Mouse (Mus musculus): ENCODE data around the gene Cxcl14. TPM values are rescaled to one million over a fixed set of nuclear protein-coding genes. Genes with fewer than 3 reads are reported as not detected.

The Cxcl14 gene
- total RNA-seq (2017): not detected in 3 replicates

- ATAC-seq (replicated peaks; ENCODE audit: insufficient number of reproducible peaks, low FRiP score, low TSS enrichment, poor library complexity, severe bottlenecking): no peak
Measured at GRCm38 (mm10) chr13:56295943-56296658, at the start of gene Cxcl14. Cxcl14 (minus strand) TSS chr13:56296551.

- ATAC-seq (replicated peaks; ENCODE audit: insufficient number of reproducible peaks, low FRiP score, low TSS enrichment, poor library complexity, severe bottlenecking): no peak
Measured at GRCm38 (mm10) chr13:56344355-56344754, 48.0 kb upstream of the Cxcl14 start.

GRCm38 (mm10) chr13:56342491-56342890 lies 46.1 kb upstream of the Cxcl14 start:
- ATAC-seq (replicated peaks; ENCODE audit: insufficient number of reproducible peaks, low FRiP score, low TSS enrichment, poor library complexity, severe bottlenecking): no peak

- no peak for ATAC-seq (replicated peaks; ENCODE audit: insufficient number of reproducible peaks, low FRiP score, low TSS enrichment, poor library complexity, severe bottlenecking)
Measured at GRCm38 (mm10) chr13:56340513-56340912, 44.2 kb upstream of the Cxcl14 start.

GRCm38 (mm10) chr13:56339816-56340215 lies 43.5 kb upstream of the Cxcl14 start:
- no peak for ATAC-seq (replicated peaks; ENCODE audit: insufficient number of reproducible peaks, low FRiP score, low TSS enrichment, poor library complexity, severe bottlenecking)

GRCm38 (mm10) chr13:56336982-56337381 lies 40.6 kb upstream of the Cxcl14 start:
- no peak for ATAC-seq (replicated peaks; ENCODE audit: insufficient number of reproducible peaks, low FRiP score, low TSS enrichment, poor library complexity, severe bottlenecking)

GRCm38 (mm10) chr13:56334802-56335690 lies 38.7 kb upstream of the Cxcl14 start:
- ATAC-seq (replicated peaks; ENCODE audit: insufficient number of reproducible peaks, low FRiP score, low TSS enrichment, poor library complexity, severe bottlenecking): peak; percentile 52

GRCm38 (mm10) chr13:56334236-56334635 lies 37.9 kb upstream of the Cxcl14 start:
- peak; percentile 47 for ATAC-seq (replicated peaks; ENCODE audit: insufficient number of reproducible peaks, low FRiP score, low TSS enrichment, poor library complexity, severe bottlenecking)

GRCm38 (mm10) chr13:56332356-56332755 lies 36.0 kb upstream of the Cxcl14 start:
- ATAC-seq (replicated peaks; ENCODE audit: insufficient number of reproducible peaks, low FRiP score, low TSS enrichment, poor library complexity, severe bottlenecking): no peak

- no peak for ATAC-seq (replicated peaks; ENCODE audit: insufficient number of reproducible peaks, low FRiP score, low TSS enrichment, poor library complexity, severe bottlenecking)
Measured at GRCm38 (mm10) chr13:56330603-56331455, 34.5 kb upstream of the Cxcl14 start.

- no peak for ATAC-seq (replicated peaks; ENCODE audit: insufficient number of reproducible peaks, low FRiP score, low TSS enrichment, poor library complexity, severe bottlenecking)
Measured at GRCm38 (mm10) chr13:56329769-56330168, 33.4 kb upstream of the Cxcl14 start.

- ATAC-seq (replicated peaks; ENCODE audit: insufficient number of reproducible peaks, low FRiP score, low TSS enrichment, poor library complexity, severe bottlenecking): no peak
Measured at GRCm38 (mm10) chr13:56329165-56329564, 32.8 kb upstream of the Cxcl14 start.

- ATAC-seq (replicated peaks; ENCODE audit: insufficient number of reproducible peaks, low FRiP score, low TSS enrichment, poor library complexity, severe bottlenecking): no peak
Measured at GRCm38 (mm10) chr13:56327779-56328178, 31.4 kb upstream of the Cxcl14 start.

- no peak for ATAC-seq (replicated peaks; ENCODE audit: insufficient number of reproducible peaks, low FRiP score, low TSS enrichment, poor library complexity, severe bottlenecking)
Measured at GRCm38 (mm10) chr13:56321635-56322034, 25.3 kb upstream of the Cxcl14 start.

GRCm38 (mm10) chr13:56316930-56317329 lies 20.6 kb upstream of the Cxcl14 start:
- no peak for ATAC-seq (replicated peaks; ENCODE audit: insufficient number of reproducible peaks, low FRiP score, low TSS enrichment, poor library complexity, severe bottlenecking)

- no peak for ATAC-seq (replicated peaks; ENCODE audit: insufficient number of reproducible peaks, low FRiP score, low TSS enrichment, poor library complexity, severe bottlenecking)
Measured at GRCm38 (mm10) chr13:56315201-56315600, 18.9 kb upstream of the Cxcl14 start.

- ATAC-seq (replicated peaks; ENCODE audit: insufficient number of reproducible peaks, low FRiP score, low TSS enrichment, poor library complexity, severe bottlenecking): no peak
Measured at GRCm38 (mm10) chr13:56305058-56305457, 8.7 kb upstream of the Cxcl14 start.

GRCm38 (mm10) chr13:56304453-56304852 lies 8.1 kb upstream of the Cxcl14 start:
- ATAC-seq (replicated peaks; ENCODE audit: insufficient number of reproducible peaks, low FRiP score, low TSS enrichment, poor library complexity, severe bottlenecking): no peak

GRCm38 (mm10) chr13:56299336-56299735 lies 3.0 kb upstream of the Cxcl14 start:
- ATAC-seq (replicated peaks; ENCODE audit: insufficient number of reproducible peaks, low FRiP score, low TSS enrichment, poor library complexity, severe bottlenecking): no peak

Data from monocyte, adult 5-6 weeks (primary cell).